Mouse (Mus musculus): ENCODE measurements around the gene Tmod2. TPM values are rescaled to one million over a fixed set of nuclear protein-coding genes. Genes with fewer than 3 reads are reported as not detected.
"Not testable (repeated sequence)": the region's sequence is repeated elsewhere in the genome, so short reads cannot be mapped to it uniquely, and the experiment has no call there.

Tmod2 gene
- 28.5 and 30.3 TPM in 2 replicates for polyA plus RNA-seq (2014; fragmentation: Nextera tagmentation; extraction: Ambion mirVana)

GRCm38 (mm10) chr9:75610571-75611493, at the start of gene Tmod2:
TSS of gene Tmod2 (minus strand) at chr9:75611325.
- under 1% methylated on average over 48 of the region's 74 CpGs for WGBS
- Histone ChIP-seq H3K4me1 (ENCODE audit: control insufficient read depth, insufficient read depth, low read length) (no peaks in the 10 kb centered on the region), H3K27ac (replicated peaks; ENCODE audit: low read depth, low read length) (no peak within 1 kb of the TSS; the same call in 1 of the 2 replicates), H3K27me3 (replicated peaks; ENCODE audit: control insufficient read depth, insufficient read depth, low read length) (no peaks in the 10 kb centered on the region), H3K9ac (ENCODE audit: low read depth, low read length) (peak within 1 kb of the TSS; percentile 67), H3K36me3 (ENCODE audit: control insufficient read depth, insufficient read depth, low read length) (no peaks in the 10 kb centered on the region), H3K9me3 (ENCODE audit: control insufficient read depth, low read length) (no peaks in the 10 kb centered on the region), H3K4me2 (ENCODE audit: low read depth, low read length) (peak within 1 kb of the TSS; percentile 85), H3K4me3 (ENCODE audit: low read depth, low read length) (peak within 1 kb of the TSS; percentile 69)
- ATAC-seq (ENCODE audit: low read depth) (peak; percentile 94), DNase-seq (ENCODE audit: low spot score) (peak; percentile 53)

GRCm38 (mm10) chr9:75660917-75661316, 49.8 kb upstream of the Tmod2 start:
- DNase-seq (ENCODE audit: low spot score) (no peak), ATAC-seq (ENCODE audit: low read depth) (no peak)
- Histone ChIP-seq H3K4me2 (ENCODE audit: low read depth, low read length) (no peak overlapping the region), H3K9me3 (ENCODE audit: control insufficient read depth, low read length) (no peaks in the 10 kb centered on the region), H3K4me1 (ENCODE audit: control insufficient read depth, insufficient read depth, low read length) (no peaks in the 10 kb centered on the region), H3K36me3 (ENCODE audit: control insufficient read depth, insufficient read depth, low read length) (no peaks in the 10 kb centered on the region), H3K9ac (ENCODE audit: low read depth, low read length) (no peak overlapping the region), H3K27ac (replicated peaks; ENCODE audit: low read depth, low read length) (no peak overlapping the region), H3K27me3 (replicated peaks; ENCODE audit: control insufficient read depth, insufficient read depth, low read length) (no peaks in the 10 kb centered on the region), H3K4me3 (ENCODE audit: low read depth, low read length) (no peak overlapping the region)
- 87% methylated on average over 8 of the region's 8 CpGs for WGBS

- not testable (repeated sequence) for ATAC-seq (ENCODE audit: low read depth); H3K4me3 ChIP-seq (ENCODE audit: low read depth, low read length); H3K36me3 ChIP-seq (ENCODE audit: control insufficient read depth, insufficient read depth, low read length); DNase-seq (ENCODE audit: low spot score); H3K4me2 ChIP-seq (ENCODE audit: low read depth, low read length); H3K9me3 ChIP-seq (ENCODE audit: control insufficient read depth, low read length); H3K27me3 ChIP-seq (replicated peaks; ENCODE audit: control insufficient read depth, insufficient read depth, low read length); H3K27ac ChIP-seq (replicated peaks; ENCODE audit: low read depth, low read length); H3K9ac ChIP-seq (ENCODE audit: low read depth, low read length)
- 46% methylated on average over 2 of the region's 3 CpGs for WGBS
- peaks cover 12% of the 10 kb centered on the region for H3K4me1 ChIP-seq (ENCODE audit: control insufficient read depth, insufficient read depth, low read length)
Observed at GRCm38 (mm10) chr9:75656456-75656855, 45.3 kb upstream of the Tmod2 start.

- ATAC-seq (ENCODE audit: low read depth), result peak; percentile 70
Observed at GRCm38 (mm10) chr9:75653981-75654911, 43.1 kb upstream of the Tmod2 start.

GRCm38 (mm10) chr9:75645405-75645804, 34.3 kb upstream of the Tmod2 start:
- Histone ChIP-seq H3K9me3 (ENCODE audit: control insufficient read depth, low read length) (peaks cover 5% of the 10 kb centered on the region; the same call in 1 of the 2 replicates), H3K36me3 (ENCODE audit: control insufficient read depth, insufficient read depth, low read length) (no peaks in the 10 kb centered on the region), H3K4me2 (ENCODE audit: low read depth, low read length) (no peak overlapping the region), H3K4me3 (ENCODE audit: low read depth, low read length) (no peak overlapping the region), H3K4me1 (ENCODE audit: control insufficient read depth, insufficient read depth, low read length) (no peaks in the 10 kb centered on the region), H3K9ac (ENCODE audit: low read depth, low read length) (no peak overlapping the region), H3K27ac (replicated peaks; ENCODE audit: low read depth, low read length) (no peak overlapping the region), H3K27me3 (replicated peaks; ENCODE audit: control insufficient read depth, insufficient read depth, low read length) (no peaks in the 10 kb centered on the region)
- whole genome bisulfite sequencing, result 25% methylated on average over 3 of the region's 3 CpGs
- DNase-seq (ENCODE audit: low spot score) (no peak), ATAC-seq (ENCODE audit: low read depth) (no peak)

More at GRCm38 (mm10) chr9:75653981-75654911, 43.1 kb upstream of the Tmod2 start:
- Histone ChIP-seq H3K9ac (ENCODE audit: low read depth, low read length) (no peak overlapping the region), H3K4me2 (ENCODE audit: low read depth, low read length) (no peak overlapping the region; the same call in 1 of the 2 replicates), H3K27ac (replicated peaks; ENCODE audit: low read depth, low read length) (peak overlapping the region; percentile 54), H3K4me1 (ENCODE audit: control insufficient read depth, insufficient read depth, low read length) (peaks cover 12% of the 10 kb centered on the region), H3K4me3 (ENCODE audit: low read depth, low read length) (no peak overlapping the region), H3K27me3 (replicated peaks; ENCODE audit: control insufficient read depth, insufficient read depth, low read length) (no peaks in the 10 kb centered on the region), H3K36me3 (ENCODE audit: control insufficient read depth, insufficient read depth, low read length) (no peaks in the 10 kb centered on the region), H3K9me3 (ENCODE audit: control insufficient read depth, low read length) (no peaks in the 10 kb centered on the region)
- peak; percentile 90 for DNase-seq (ENCODE audit: low spot score)
- WGBS, result 31% methylated on average over 12 of the region's 12 CpGs

- Histone ChIP-seq H3K4me2 (ENCODE audit: low read depth, low read length) (no peak overlapping the region), H3K36me3 (ENCODE audit: control insufficient read depth, insufficient read depth, low read length) (0 out of 2 replicates have a peak, but pooled peaks cover 17% of the 10 kb centered on the region), H3K9me3 (ENCODE audit: control insufficient read depth, low read length) (no peaks in the 10 kb centered on the region), H3K27ac (replicated peaks; ENCODE audit: low read depth, low read length) (no peak overlapping the region), H3K27me3 (replicated peaks; ENCODE audit: control insufficient read depth, insufficient read depth, low read length) (no peaks in the 10 kb centered on the region), H3K4me1 (ENCODE audit: control insufficient read depth, insufficient read depth, low read length) (peaks cover 6% of the 10 kb centered on the region; the same call in 1 of the 2 replicates), H3K9ac (ENCODE audit: low read depth, low read length) (no peak overlapping the region), H3K4me3 (ENCODE audit: low read depth, low read length) (no peak overlapping the region)
- 85% methylated on average over 4 of the region's 4 CpGs for WGBS
- no peak for ATAC-seq (ENCODE audit: low read depth)
- no peak for DNase-seq (ENCODE audit: low spot score)
Observed at GRCm38 (mm10) chr9:75634226-75634625, 23.1 kb upstream of the Tmod2 start.

- H3K4me3 ChIP-seq (ENCODE audit: low read depth, low read length), result no peak overlapping the region
- H3K4me1 ChIP-seq (ENCODE audit: control insufficient read depth, insufficient read depth, low read length), result peaks cover 6% of the 10 kb centered on the region; the same call in 1 of the 2 replicates
- DNase-seq (ENCODE audit: low spot score) (no peak), ATAC-seq (ENCODE audit: low read depth) (no peak)
- no peak overlapping the region for H3K9ac ChIP-seq (ENCODE audit: low read depth, low read length)
- H3K27ac ChIP-seq (replicated peaks; ENCODE audit: low read depth, low read length), result no peak overlapping the region
- 90% methylated on average over 8 of the region's 8 CpGs for WGBS
- H3K4me2 ChIP-seq (ENCODE audit: low read depth, low read length), result no peak overlapping the region
- H3K27me3 ChIP-seq (replicated peaks; ENCODE audit: control insufficient read depth, insufficient read depth, low read length), result no peaks in the 10 kb centered on the region
- H3K9me3 ChIP-seq (ENCODE audit: control insufficient read depth, low read length), result no peaks in the 10 kb centered on the region
- 0 out of 2 replicates have a peak, but pooled peaks cover 17% of the 10 kb centered on the region for H3K36me3 ChIP-seq (ENCODE audit: control insufficient read depth, insufficient read depth, low read length)
Observed at GRCm38 (mm10) chr9:75633603-75634002, 22.5 kb upstream of the Tmod2 start.

GRCm38 (mm10) chr9:75632902-75633301, 21.8 kb upstream of the Tmod2 start:
- 0 out of 2 replicates have a peak, but pooled peaks cover 14% of the 10 kb centered on the region for H3K36me3 ChIP-seq (ENCODE audit: control insufficient read depth, insufficient read depth, low read length)
- H3K4me3 ChIP-seq (ENCODE audit: low read depth, low read length), result no peak overlapping the region
- WGBS, result 57% methylated on average over 1 of the region's 1 CpGs
- peaks cover 6% of the 10 kb centered on the region; the same call in 1 of the 2 replicates for H3K4me1 ChIP-seq (ENCODE audit: control insufficient read depth, insufficient read depth, low read length)
- no peaks in the 10 kb centered on the region for H3K9me3 ChIP-seq (ENCODE audit: control insufficient read depth, low read length)
- DNase-seq (ENCODE audit: low spot score) (no peak), ATAC-seq (ENCODE audit: low read depth) (no peak)
- no peaks in the 10 kb centered on the region for H3K27me3 ChIP-seq (replicated peaks; ENCODE audit: control insufficient read depth, insufficient read depth, low read length)
- H3K27ac ChIP-seq (replicated peaks; ENCODE audit: low read depth, low read length), result no peak overlapping the region
- no peak overlapping the region for H3K4me2 ChIP-seq (ENCODE audit: low read depth, low read length)
- no peak overlapping the region for H3K9ac ChIP-seq (ENCODE audit: low read depth, low read length)

All from embryonic facial prominence, embryonic 14.5 days (tissue).